Mouse (Mus musculus) intestine, embryonic 15.5 days (tissue): ENCODE data around the gene Nova2. TPM values are rescaled to one million over a fixed set of nuclear protein-coding genes. Genes with fewer than 3 reads are reported as not detected.
A peak's percentile ranks its signal among the peaks of the same experiment; 100 is the strongest.

Experiments used
- ATAC-seq: fragments of 200-750 bp; cut with Nextera tagmentation; 2 replicates; pipeline ENCODE4 v1.8.0; 2017; ENCODE audit warnings: moderate TSS enrichment, moderate library complexity
- H3K27ac ChIP-seq: fragments of 300-500 bp; sonication (generic); 2 replicates; pipeline ENCODE4 v1.5.1; 2015; ENCODE audit warnings: mild to moderate bottlenecking, inconsistent platforms
- H3K27me3 ChIP-seq: fragments of 300-500 bp; sonication (generic); replicated peaks from 2 replicates; pipeline ENCODE4 v1.6.1; 2015; ENCODE audit warnings: inconsistent platforms
- H3K36me3 ChIP-seq: fragments of 300-500 bp; sonication (generic); 2 replicates; pipeline ENCODE4 v1.6.1; 2015; ENCODE audit warnings: inconsistent platforms
- H3K4me1 ChIP-seq: fragments of 300-500 bp; sonication (generic); replicated peaks from 2 replicates; pipeline ENCODE4 v1.6.1; 2015; ENCODE audit warnings: inconsistent platforms
- H3K4me2 ChIP-seq: fragments of 300-500 bp; sonication (generic); replicated peaks from 2 replicates; pipeline ENCODE4 v1.6.1; 2015; ENCODE audit warnings: mild to moderate bottlenecking, inconsistent platforms
- H3K4me3 ChIP-seq: fragments of 300-500 bp; sonication (generic); replicated peaks from 2 replicates; pipeline ENCODE4 v1.5.1; 2015; ENCODE audit warnings: inconsistent platforms
- H3K9ac ChIP-seq: fragments of 300-500 bp; sonication (generic); 2 replicates; pipeline ENCODE4 v1.6.1; 2015; ENCODE audit warnings: inconsistent platforms
- H3K9me3 ChIP-seq: fragments of 300-500 bp; sonication (generic); 2 replicates; pipeline ENCODE4 v1.6.1; 2016; ENCODE audit warnings: inconsistent platforms
- WGBS: fragments of 180-500 bp; shearing (Covaris S2); methylation state at CpG from one replicate; pipeline ENCODE4 v1.1.7; 2015; 5-methylcytosine and 5-hydroxymethylcytosine counted together
- polyA plus RNA-seq: library from polyadenylated mRNA; unstranded; fragments of >200 nt; fragmentation: Nextera tagmentation; extraction: Ambion mirVana; gene quantifications from 2 replicates; pipeline ENCODE4 v1.2.1, GENCODE M21; 2015

Gene Nova2
- polyA plus RNA-seq, 1 experiment from 2014 or later: 0.57 TPM

GRCm38 (mm10) chr7:18902486-18902885, 23.2 kb upstream of the Nova2 start:
- Histone ChIP-seq H3K36me3 (peaks cover 14% of the 10 kb centered on the region), H3K4me3 (no peak overlapping the region), H3K9me3 (no peaks in the 10 kb centered on the region), H3K9ac (no peak overlapping the region), H3K27me3 (no peaks in the 10 kb centered on the region), H3K4me2 (no peak overlapping the region), H3K4me1 (0 out of 2 replicates have a peak, but pooled peaks cover under 1% of the 10 kb centered on the region), H3K27ac (no peak overlapping the region)
- WGBS: 70% methylated on average over 3 of the region's 3 CpGs
- ATAC-seq: no peak

DNA sequence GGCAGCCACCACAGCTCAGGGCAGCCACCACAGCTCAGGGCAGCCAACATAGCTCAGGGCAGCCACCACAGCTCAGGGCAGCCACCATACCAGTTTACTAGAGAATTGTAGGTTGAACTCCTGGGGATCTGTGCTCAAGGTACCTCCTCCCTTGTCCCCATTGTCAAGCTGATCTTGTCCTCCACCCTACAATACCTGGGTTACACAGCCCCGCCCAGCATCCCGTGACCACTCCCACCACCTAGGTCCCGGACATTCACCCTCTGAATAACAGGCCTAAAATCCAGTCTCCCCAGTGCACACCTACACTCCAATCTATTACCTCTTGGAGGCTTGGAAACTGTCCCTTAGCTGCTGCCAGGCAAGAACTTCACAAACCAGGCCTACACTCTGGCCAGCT, 20.7 kb upstream of the Nova2 start:
- H3K27ac ChIP-seq: no peak overlapping the region
- peaks cover 9% of the 10 kb centered on the region; the same call in 1 of the 2 replicates for H3K4me1 ChIP-seq
- H3K9ac ChIP-seq: no peak overlapping the region
- peaks cover 8% of the 10 kb centered on the region; the same call in 1 of the 2 replicates for H3K36me3 ChIP-seq
- no peak overlapping the region for H3K4me3 ChIP-seq
- no peak overlapping the region for H3K4me2 ChIP-seq
- no peaks in the 10 kb centered on the region for H3K9me3 ChIP-seq
- no peak for ATAC-seq
- H3K27me3 ChIP-seq: no peaks in the 10 kb centered on the region
- 72% methylated on average over 3 of the region's 3 CpGs for WGBS

DNA sequence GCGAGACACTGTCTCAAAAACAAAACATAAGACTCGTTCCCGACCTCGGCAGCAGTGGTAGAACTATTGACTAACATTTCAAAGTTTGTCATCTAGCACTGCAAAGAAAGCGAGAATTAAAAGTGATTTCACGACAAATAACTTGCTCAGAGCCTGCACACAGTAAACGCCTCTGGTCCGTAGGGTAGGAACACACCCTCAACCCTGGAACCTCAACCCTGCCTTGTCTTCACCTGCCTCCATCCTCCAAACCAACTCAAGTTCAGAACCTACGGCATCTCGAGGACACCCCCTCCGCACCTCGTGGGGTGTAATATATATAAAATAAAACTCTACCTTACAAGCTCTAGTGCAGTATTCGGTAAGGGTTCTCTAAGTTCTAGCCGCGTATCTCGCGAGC, 15.9 kb upstream of the Nova2 start:
- ATAC-seq: peak; percentile 51
- Histone ChIP-seq H3K9ac (peak overlapping the region; percentile 55), H3K9me3 (no peaks in the 10 kb centered on the region), H3K27ac (no peak overlapping the region), H3K4me1 (peaks cover 13% of the 10 kb centered on the region), H3K27me3 (no peaks in the 10 kb centered on the region), H3K4me2 (peak overlapping the region; percentile 67), H3K4me3 (peak overlapping the region; percentile 69), H3K36me3 (0 out of 2 replicates have a peak, but pooled peaks cover 2% of the 10 kb centered on the region)
- WGBS: 5% methylated on average over 17 of the region's 17 CpGs

DNA sequence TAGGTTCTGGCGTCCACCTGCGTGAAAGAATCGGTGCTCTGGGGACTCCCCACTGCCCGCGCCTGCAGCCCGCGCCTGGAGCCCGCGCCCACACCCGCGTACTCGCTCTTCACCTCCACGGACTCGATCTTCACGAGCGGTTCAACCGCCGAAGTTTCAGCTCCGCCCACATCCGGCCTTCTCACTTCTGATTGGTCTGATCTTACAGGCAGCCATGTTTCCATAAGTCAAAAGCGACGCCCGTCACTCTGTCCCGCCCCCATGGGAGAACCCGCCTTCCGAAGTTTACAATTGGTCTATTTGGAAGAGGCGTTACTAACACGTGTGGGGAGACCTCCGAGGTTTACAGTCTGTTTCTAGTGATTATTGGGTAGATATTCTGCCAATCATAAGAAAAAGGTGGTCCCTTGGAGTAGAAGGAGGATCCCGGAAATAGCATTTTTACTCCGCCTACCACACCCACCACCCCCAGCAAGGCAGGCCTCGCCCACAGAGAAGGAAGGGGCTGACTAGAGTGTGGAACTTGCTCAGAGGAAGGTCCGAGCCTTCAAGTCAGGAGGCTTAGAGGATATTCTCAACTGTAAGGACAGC, 15.4 kb upstream of the Nova2 start, which contains the start of gene Ccdc61:
Gene Ccdc61 (minus strand): TSS at position 175 of the 591 bp plus-strand sequence.
- Histone ChIP-seq H3K4me1 (peaks cover 13% of the 10 kb centered on the region), H3K9me3 (no peaks in the 10 kb centered on the region), H3K4me2 (peak within 1 kb of the TSS; percentile 78), H3K27ac (no peak within 1 kb of the TSS), H3K4me3 (peak within 1 kb of the TSS; percentile 69), H3K9ac (peak within 1 kb of the TSS; percentile 55), H3K36me3 (0 out of 2 replicates have a peak, but pooled peaks cover 2% of the 10 kb centered on the region), H3K27me3 (no peaks in the 10 kb centered on the region)
- ATAC-seq: peak; percentile 100
- WGBS: under 1% methylated on average over 33 of the region's 33 CpGs

DNA sequence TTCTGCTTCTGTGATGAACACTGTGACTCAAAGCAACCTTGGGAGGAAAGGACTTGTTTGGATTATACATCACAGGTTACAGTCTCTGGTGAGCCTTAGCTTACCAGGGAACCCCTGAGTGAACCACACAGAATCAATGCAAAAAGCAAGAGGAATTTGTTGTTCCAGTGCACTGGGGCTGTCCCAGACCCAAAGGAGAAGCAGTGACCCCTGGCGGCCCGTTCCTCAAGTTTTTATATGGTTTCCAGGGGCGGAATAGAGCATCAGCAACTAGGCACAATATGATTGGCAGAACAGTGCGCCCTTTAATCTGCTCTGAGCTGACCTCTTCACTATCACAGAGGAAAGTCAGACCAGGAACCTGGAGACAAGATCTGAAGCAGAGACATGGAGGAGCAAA, 9.4 kb upstream of the Nova2 start:
- Histone ChIP-seq H3K27ac (no peak overlapping the region), H3K27me3 (0 out of 2 replicates have a peak, but pooled peaks cover 2% of the 10 kb centered on the region), H3K4me2 (no peak overlapping the region), H3K36me3 (no peaks in the 10 kb centered on the region), H3K4me1 (0 out of 2 replicates have a peak, but pooled peaks cover 2% of the 10 kb centered on the region), H3K9me3 (no peaks in the 10 kb centered on the region), H3K4me3 (no peak overlapping the region), H3K9ac (no peak overlapping the region)
- 74% methylated on average over 4 of the region's 4 CpGs for WGBS
- no peak for ATAC-seq

DNA sequence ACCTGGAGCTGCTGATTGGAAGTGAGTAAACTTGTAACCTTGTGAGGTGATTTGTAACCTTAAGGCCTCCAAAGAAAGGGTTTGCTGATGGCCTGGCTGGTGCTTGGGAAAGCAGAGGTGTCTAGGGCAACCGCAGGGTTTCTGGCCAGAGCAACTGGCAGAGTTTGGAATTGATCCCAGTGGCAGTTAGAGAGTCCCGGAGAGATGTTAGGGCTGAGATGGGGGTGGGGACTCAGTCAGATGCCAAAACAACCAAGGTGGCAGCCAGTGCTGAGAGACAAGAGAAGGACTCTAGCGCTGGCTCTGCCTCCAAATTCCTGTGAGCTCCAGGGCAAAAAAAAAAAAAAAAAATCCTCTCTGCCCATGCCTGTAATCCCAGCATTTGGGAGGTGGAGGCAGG, 7.8 kb upstream of the Nova2 start:
- H3K27ac ChIP-seq: no peak overlapping the region
- peaks cover 9% of the 10 kb centered on the region; the same call in 1 of the 2 replicates for H3K27me3 ChIP-seq
- H3K4me2 ChIP-seq: no peak overlapping the region
- H3K9me3 ChIP-seq: no peaks in the 10 kb centered on the region
- WGBS: 66% methylated on average over 3 of the region's 3 CpGs
- no peak for ATAC-seq
- 0 out of 2 replicates have a peak, but pooled peaks cover 2% of the 10 kb centered on the region for H3K4me1 ChIP-seq
- H3K9ac ChIP-seq: no peak overlapping the region
- H3K4me3 ChIP-seq: no peak overlapping the region
- no peaks in the 10 kb centered on the region for H3K36me3 ChIP-seq

DNA sequence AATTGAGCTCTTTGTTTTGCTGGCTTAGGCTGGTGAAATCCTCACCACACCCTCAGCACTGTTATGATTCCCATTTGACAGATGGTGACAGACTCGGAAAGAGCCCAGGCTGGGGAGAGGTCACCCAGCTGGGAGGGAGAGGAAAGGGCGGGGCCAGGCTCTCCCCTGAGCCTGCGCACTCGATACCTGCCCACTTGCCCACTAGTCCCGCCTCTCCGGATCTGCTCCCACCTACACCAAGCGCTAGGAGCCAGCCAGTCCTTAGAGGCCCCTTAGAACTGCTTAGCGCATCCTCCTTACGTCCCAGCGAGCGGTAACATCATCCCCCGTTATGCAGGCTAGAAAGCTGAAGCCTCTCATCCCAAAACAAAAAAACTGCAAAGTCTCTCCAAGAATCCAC, 4.6 kb upstream of the Nova2 start:
- no peak; the same call in 1 of the 2 replicates for ATAC-seq
- no peaks in the 10 kb centered on the region for H3K9me3 ChIP-seq
- 2% methylated on average over 12 of the region's 12 CpGs for WGBS
- peaks cover 14% of the 10 kb centered on the region; the same call in 1 of the 2 replicates for H3K4me1 ChIP-seq
- peak overlapping the region; percentile 33; the same call in 1 of the 2 replicates for H3K4me2 ChIP-seq
- H3K4me3 ChIP-seq: no peak overlapping the region
- H3K36me3 ChIP-seq: no peaks in the 10 kb centered on the region
- no peak overlapping the region for H3K27ac ChIP-seq
- no peak overlapping the region for H3K9ac ChIP-seq
- peaks cover 36% of the 10 kb centered on the region for H3K27me3 ChIP-seq

- 42% methylated on average over 5 of the region's 5 CpGs for WGBS
- no peak for ATAC-seq
- H3K4me2 ChIP-seq: no peak overlapping the region
These were observed 2.9 kb upstream of the Nova2 start for GRCm38 (mm10) chr7:18922807-18923206.

GRCm38 (mm10) chr7:18923267-18923666, 2.4 kb upstream of the Nova2 start:
- Histone ChIP-seq H3K36me3 (no peaks in the 10 kb centered on the region), H3K9me3 (no peaks in the 10 kb centered on the region), H3K4me3 (no peak overlapping the region), H3K9ac (no peak overlapping the region), H3K4me1 (peaks cover 17% of the 10 kb centered on the region; the same call in 1 of the 2 replicates), H3K4me2 (no peak overlapping the region), H3K27ac (no peak overlapping the region), H3K27me3 (peaks cover 55% of the 10 kb centered on the region)
- 72% methylated on average over 11 of the region's 11 CpGs for WGBS
- no peak for ATAC-seq

More at GRCm38 (mm10) chr7:18922807-18923206, 2.9 kb upstream of the Nova2 start:
- Histone ChIP-seq H3K27me3 (peaks cover 53% of the 10 kb centered on the region), H3K36me3 (no peaks in the 10 kb centered on the region), H3K4me3 (no peak overlapping the region), H3K9me3 (no peaks in the 10 kb centered on the region), H3K9ac (no peak overlapping the region), H3K27ac (no peak overlapping the region), H3K4me1 (peaks cover 17% of the 10 kb centered on the region; the same call in 1 of the 2 replicates)

DNA sequence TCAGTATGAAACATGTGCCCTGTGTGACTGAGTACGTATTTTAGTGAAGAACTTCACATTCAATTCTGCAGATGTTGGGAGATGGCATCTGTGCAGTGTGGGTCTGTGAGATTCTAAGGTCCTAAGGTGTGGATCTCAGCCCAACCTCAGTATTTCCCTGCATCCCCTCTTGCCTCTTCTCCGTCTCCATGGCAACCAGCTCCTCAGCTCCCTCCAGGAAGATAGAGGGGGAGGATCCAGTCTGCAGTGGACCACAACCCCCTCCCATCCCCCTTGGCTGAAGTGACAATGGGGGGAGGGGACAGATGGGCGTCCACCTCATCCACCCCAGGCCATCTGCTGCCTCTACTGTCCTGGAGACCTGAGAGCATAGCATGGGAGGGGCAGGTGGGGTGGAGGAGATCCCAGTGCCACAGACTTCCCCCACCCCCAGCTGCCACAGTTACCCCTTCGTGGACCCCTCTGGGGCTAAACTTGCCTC, 1.9 kb upstream of the Nova2 start:
- Histone ChIP-seq H3K4me3 (no peak overlapping the region), H3K4me1 (peaks cover 17% of the 10 kb centered on the region; the same call in 1 of the 2 replicates), H3K36me3 (no peaks in the 10 kb centered on the region), H3K27me3 (peaks cover 55% of the 10 kb centered on the region), H3K4me2 (no peak overlapping the region), H3K27ac (no peak overlapping the region), H3K9ac (no peak overlapping the region), H3K9me3 (no peaks in the 10 kb centered on the region)
- 32% methylated on average over 4 of the region's 4 CpGs for WGBS
- no peak for ATAC-seq

- Histone ChIP-seq H3K4me2 (no peak overlapping the region), H3K36me3 (no peaks in the 10 kb centered on the region), H3K4me3 (no peak overlapping the region), H3K27me3 (peaks cover 55% of the 10 kb centered on the region), H3K27ac (no peak overlapping the region), H3K9ac (no peak overlapping the region), H3K9me3 (no peaks in the 10 kb centered on the region), H3K4me1 (peaks cover 17% of the 10 kb centered on the region; the same call in 1 of the 2 replicates)
- 18% methylated on average over 8 of the region's 8 CpGs for WGBS
- no peak for ATAC-seq
These were observed 1.4 kb upstream of the Nova2 start for GRCm38 (mm10) chr7:18924321-18924720.

DNA sequence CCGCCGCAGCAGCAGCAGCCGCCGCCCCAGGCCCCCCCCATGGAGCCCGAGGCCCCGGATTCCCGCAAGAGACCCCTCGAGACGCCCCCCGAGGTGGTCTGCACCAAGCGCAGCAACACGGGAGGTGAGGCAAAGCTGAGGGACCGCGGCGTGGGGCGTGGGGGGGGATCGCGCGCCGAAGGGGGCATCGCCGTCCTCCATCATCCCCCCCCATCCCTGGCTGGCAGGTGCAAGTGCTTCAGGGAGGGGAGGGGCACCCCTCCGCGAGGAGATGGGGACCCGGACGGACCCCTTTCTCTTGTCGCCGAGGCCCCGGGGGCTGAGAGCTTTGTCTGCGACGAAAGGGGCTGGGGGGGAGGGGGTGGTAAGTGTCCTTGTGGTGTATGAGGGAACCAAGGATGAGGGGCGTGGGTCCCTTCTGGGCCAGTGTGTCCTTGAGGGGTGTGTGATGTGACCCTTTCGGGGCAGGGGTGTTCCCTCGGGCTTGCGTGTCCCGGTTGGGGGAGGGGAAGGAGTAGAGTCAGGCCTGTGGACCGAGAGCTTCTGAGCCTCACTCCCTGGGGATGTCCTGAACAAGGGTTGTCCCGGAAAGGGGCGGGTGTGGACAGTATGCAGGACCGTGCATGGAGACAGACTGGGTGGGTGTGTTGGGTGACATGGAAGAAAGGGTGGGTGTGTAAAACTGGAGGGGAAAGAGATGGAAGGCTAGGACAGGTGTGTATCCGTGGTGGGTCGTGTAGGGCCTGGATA, 528 bp downstream of the Nova2 start:
- peak overlapping the region; percentile 85 for H3K4me2 ChIP-seq
- peaks cover 57% of the 10 kb centered on the region for H3K27me3 ChIP-seq
- peak overlapping the region; percentile 47 for H3K4me3 ChIP-seq
- ATAC-seq: peak; percentile 26; the same call in 1 of the 2 replicates
- H3K4me1 ChIP-seq: peaks cover 15% of the 10 kb centered on the region; the same call in 1 of the 2 replicates
- no peak overlapping the region for H3K27ac ChIP-seq
- H3K9ac ChIP-seq: peak overlapping the region; percentile 50
- no peaks in the 10 kb centered on the region for H3K9me3 ChIP-seq
- WGBS: 3% methylated on average over 42 of the region's 42 CpGs
- H3K36me3 ChIP-seq: no peaks in the 10 kb centered on the region
